Mouse (Mus musculus): ENCODE measurements around the gene Zfp654. TPM values are rescaled to one million over a fixed set of nuclear protein-coding genes. Genes with fewer than 3 reads are reported as not detected.

Gene Zfp654
- 2.4 and 3.3 TPM in 2 replicates for polyA plus RNA-seq (2015; fragmentation: Nextera tagmentation; extraction: Ambion mirVana)

DNA sequence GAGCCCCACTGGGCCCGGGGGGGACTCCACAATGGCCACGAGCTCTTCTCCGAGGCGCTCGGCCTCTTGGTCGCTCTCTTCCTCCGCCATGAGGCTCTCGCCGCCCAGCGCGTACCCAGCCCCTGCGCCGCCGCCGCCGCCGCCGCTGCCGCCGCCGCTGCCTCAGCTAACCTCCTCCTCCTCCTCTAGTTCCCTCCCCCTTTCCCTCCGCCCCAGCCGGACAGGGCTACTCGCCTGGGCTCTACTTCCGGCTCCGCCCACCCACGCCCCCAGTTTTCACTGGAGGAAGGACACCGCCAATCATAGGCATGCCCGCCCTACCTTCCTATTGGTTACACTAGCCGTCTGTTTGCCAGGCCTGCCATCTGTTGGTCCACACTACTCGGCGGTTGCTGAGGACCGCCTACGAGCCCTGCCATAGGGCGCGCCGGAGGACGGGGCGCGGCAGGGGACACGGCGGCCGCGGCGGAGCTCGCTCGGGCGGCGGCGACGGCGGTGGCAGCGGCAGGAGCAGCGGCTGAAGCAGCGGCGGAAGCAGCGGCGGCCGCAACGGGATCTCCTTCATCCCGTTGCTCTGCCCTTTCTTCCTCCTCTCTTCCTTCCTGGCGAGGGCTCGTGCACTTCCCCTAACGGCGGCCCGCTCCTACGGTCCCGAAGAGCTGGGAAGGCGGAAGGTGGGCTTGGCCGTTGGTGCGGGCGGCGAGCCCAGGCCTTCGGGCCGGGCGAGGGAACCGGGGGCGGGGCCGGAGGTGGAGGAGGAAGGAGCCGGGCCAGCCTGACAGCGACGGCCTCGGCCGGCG lies at the start of gene Zfp654, which contains the start of gene Cggbp1:
Gene Zfp654, minus strand, starts transcription at position 90 of the 800 bp plus-strand sequence.
Gene Cggbp1, plus strand, starts transcription at position 434 of the 800 bp plus-strand sequence.
- under 1% methylated on average over 66 of the region's 85 CpGs for WGBS (ENCODE audit: insufficient replicate concordance)
- H3K9me3 ChIP-seq (replicated peaks), result no peaks in the 10 kb centered on the region
- H3K36me3 ChIP-seq, result peaks cover 25% of the 10 kb centered on the region
- DNase-seq (peak; percentile 100), ATAC-seq (ENCODE audit: low read depth) (peak; percentile 99)
- H3K4me2 ChIP-seq, result peak within 1 kb of the TSS; percentile 90
- H3K9ac ChIP-seq, result peak within 1 kb of the TSS; percentile 96
- no peaks in the 10 kb centered on the region for H3K27me3 ChIP-seq
- H3K4me3 ChIP-seq (replicated peaks), result peak within 1 kb of the TSS; percentile 96
- H3K27ac ChIP-seq, result peak within 1 kb of the TSS; percentile 97
- peaks cover 26% of the 10 kb centered on the region for H3K4me1 ChIP-seq (replicated peaks)

DNA sequence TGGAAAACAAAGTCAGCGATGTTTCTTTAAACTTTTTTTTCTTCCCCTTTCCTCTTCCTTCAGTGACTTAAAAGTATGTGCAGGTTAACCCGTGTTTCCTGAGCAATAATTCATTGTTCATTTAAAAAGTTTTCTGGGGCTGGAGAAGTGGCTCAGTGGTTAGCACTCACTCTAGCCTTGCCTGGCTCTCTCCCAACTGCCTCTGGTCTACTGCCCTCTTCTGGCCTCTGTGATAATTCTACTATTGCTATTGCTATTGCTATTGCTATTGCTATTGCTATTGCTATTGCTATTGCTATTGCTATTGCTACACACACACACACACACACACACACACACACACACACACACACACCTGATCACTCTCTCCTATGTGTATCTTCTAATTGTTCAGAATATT lies 47.6 kb upstream of the Zfp654 start:
- Histone ChIP-seq H3K9me3 (replicated peaks) (no peaks in the 10 kb centered on the region), H3K27ac (no peak overlapping the region), H3K4me3 (replicated peaks) (no peak overlapping the region), H3K36me3 (no peaks in the 10 kb centered on the region), H3K4me1 (replicated peaks) (no peaks in the 10 kb centered on the region), H3K9ac (no peak overlapping the region), H3K27me3 (no peaks in the 10 kb centered on the region), H3K4me2 (no peak overlapping the region)
- no peak for DNase-seq
- no peak for ATAC-seq (ENCODE audit: low read depth)
- WGBS (ENCODE audit: insufficient replicate concordance), result 55% methylated on average over 2 of the region's 2 CpGs

DNA sequence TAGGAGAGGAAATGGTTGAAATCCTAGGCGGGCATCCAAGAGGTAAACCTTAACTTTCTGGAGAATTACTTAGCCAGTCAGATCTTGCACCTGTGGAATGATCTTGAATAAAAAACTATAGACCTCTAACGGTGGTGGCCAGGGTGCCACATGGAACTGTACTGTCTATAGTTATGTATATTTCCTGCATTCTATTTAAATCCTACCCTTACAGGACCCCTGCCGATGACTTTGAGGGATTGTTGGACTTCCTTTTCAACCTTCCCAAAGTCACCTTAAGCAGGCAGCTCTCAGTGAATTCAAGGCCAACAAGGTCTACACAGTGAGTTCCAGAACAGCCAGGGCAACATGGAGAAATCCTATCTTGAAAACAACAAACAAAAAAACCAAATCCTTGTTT lies 38.0 kb upstream of the Zfp654 start:
- Histone ChIP-seq H3K9me3 (replicated peaks) (0 out of 2 replicates have a peak, but pooled peaks cover 4% of the 10 kb centered on the region), H3K27me3 (no peaks in the 10 kb centered on the region), H3K9ac (no peak overlapping the region), H3K27ac (no peak overlapping the region), H3K4me2 (no peak overlapping the region), H3K4me1 (replicated peaks) (peaks cover under 1% of the 10 kb centered on the region; the same call in 1 of the 2 replicates), H3K4me3 (replicated peaks) (no peak overlapping the region), H3K36me3 (no peaks in the 10 kb centered on the region)
- DNase-seq (no peak), ATAC-seq (ENCODE audit: low read depth) (no peak)
- WGBS (ENCODE audit: insufficient replicate concordance), result 78% methylated on average over 3 of the region's 3 CpGs

DNA sequence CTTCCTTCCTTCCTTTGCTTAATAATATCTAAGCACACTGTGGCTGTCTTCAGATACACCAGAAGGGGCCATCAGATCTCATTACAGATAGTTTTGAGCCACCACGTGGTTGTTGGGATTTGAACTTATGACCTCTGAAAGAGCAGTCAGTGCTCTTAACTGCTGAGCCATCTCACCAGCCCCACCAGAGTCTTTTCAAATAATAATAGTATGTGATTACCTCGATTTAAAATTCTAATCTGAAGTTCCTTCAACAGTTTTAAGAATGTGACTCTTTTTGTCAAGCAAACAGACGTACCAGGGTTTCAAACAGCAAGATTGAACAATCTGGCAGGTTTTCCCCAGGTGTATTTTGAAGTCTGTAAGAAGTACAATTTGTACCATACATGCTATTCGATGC lies 34.1 kb upstream of the Zfp654 start:
- Histone ChIP-seq H3K4me1 (replicated peaks) (peaks cover 5% of the 10 kb centered on the region; the same call in 1 of the 2 replicates), H3K9ac (no peak overlapping the region), H3K9me3 (replicated peaks) (0 out of 2 replicates have a peak, but pooled peaks cover 4% of the 10 kb centered on the region), H3K27me3 (no peaks in the 10 kb centered on the region), H3K27ac (no peak overlapping the region), H3K36me3 (no peaks in the 10 kb centered on the region), H3K4me2 (no peak overlapping the region), H3K4me3 (replicated peaks) (no peak overlapping the region)
- no peak for ATAC-seq (ENCODE audit: low read depth)
- DNase-seq, result no peak
- 37% methylated on average over 4 of the region's 4 CpGs for WGBS (ENCODE audit: insufficient replicate concordance)

DNA sequence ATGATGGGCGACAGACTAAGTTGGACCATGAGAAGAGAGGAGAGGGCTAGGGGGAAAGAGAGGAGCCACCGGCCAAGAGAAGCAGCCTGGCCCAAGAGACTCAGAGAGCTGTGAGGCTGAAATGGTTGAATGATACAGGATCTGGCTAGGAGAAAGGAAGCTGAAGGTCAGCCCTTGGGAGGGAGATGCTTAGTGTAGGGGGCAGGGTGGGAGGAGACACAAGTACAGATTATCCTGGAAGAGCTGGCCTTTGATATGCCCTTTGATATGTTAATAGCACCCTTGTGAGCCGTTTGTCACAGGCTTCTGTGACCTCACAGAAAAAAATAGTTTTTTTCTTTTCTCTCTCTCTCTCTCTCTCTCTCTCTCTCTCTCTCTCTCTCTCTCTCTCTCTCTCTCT lies 33.7 kb upstream of the Zfp654 start:
- Histone ChIP-seq H3K9ac (no peak overlapping the region), H3K27me3 (no peaks in the 10 kb centered on the region), H3K4me3 (replicated peaks) (no peak overlapping the region), H3K4me2 (no peak overlapping the region), H3K4me1 (replicated peaks) (peaks cover 5% of the 10 kb centered on the region; the same call in 1 of the 2 replicates), H3K27ac (no peak overlapping the region), H3K36me3 (no peaks in the 10 kb centered on the region), H3K9me3 (replicated peaks) (0 out of 2 replicates have a peak, but pooled peaks cover 4% of the 10 kb centered on the region)
- no peak for ATAC-seq (ENCODE audit: low read depth)
- DNase-seq, result no peak
- WGBS (ENCODE audit: insufficient replicate concordance), result 46% methylated on average over 3 of the region's 3 CpGs

DNA sequence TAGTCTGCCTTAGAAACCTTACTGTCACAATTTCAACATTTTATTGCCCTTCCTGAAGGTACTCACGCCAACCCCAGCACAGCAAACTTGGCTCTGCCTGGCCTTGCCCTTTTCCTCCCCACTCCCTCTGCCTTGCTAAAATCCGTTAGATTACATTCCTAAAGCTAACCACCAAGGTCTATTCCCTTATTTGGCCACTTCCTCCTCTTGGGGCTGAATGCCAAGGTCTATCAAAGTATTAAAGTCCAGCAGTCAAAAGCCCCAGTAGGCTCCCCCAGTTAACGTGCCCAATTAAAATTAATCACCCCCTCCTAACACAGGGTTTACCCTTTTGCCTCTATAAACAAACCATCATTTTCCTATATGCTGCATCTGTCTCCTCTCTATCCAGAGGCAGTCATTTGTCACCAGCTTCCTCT lies 33.0 kb upstream of the Zfp654 start:
- no peak overlapping the region for H3K4me2 ChIP-seq
- H3K4me3 ChIP-seq (replicated peaks), result no peak overlapping the region
- ATAC-seq (ENCODE audit: low read depth) (no peak), DNase-seq (no peak)
- H3K9ac ChIP-seq, result no peak overlapping the region
- 9% methylated on average over 3 of the region's 3 CpGs for WGBS (ENCODE audit: insufficient replicate concordance)
- no peak overlapping the region for H3K27ac ChIP-seq
- H3K9me3 ChIP-seq (replicated peaks), result 0 out of 2 replicates have a peak, but pooled peaks cover 4% of the 10 kb centered on the region
- peaks cover 5% of the 10 kb centered on the region; the same call in 1 of the 2 replicates for H3K4me1 ChIP-seq (replicated peaks)
- H3K36me3 ChIP-seq, result no peaks in the 10 kb centered on the region
- H3K27me3 ChIP-seq, result no peaks in the 10 kb centered on the region

DNA sequence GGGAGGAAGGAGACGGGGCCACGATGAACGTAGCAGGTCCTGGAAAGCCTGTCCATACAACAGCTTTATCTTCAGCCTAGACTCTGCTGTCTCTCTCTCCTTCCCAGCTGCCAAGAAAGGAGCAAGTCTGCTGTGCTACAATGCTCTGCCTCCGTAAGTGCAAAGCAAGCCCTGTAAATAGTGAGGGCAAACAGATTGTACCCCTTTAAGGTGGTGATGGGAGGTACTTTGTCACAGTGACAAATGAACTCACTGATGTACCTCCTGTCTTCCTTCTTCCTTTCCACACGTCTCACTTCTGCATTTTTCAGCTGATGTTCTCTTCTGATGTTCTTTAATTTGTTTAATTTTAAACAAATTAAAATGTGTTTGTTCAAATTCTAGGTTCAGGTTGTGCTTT lies 32.4 kb upstream of the Zfp654 start:
- Histone ChIP-seq H3K4me2 (no peak overlapping the region), H3K9me3 (replicated peaks) (0 out of 2 replicates have a peak, but pooled peaks cover 3% of the 10 kb centered on the region), H3K36me3 (no peaks in the 10 kb centered on the region), H3K27me3 (no peaks in the 10 kb centered on the region), H3K4me1 (replicated peaks) (peaks cover 5% of the 10 kb centered on the region; the same call in 1 of the 2 replicates), H3K27ac (no peak overlapping the region), H3K9ac (no peak overlapping the region), H3K4me3 (replicated peaks) (no peak overlapping the region)
- ATAC-seq (ENCODE audit: low read depth) (no peak), DNase-seq (no peak)
- WGBS (ENCODE audit: insufficient replicate concordance), result 43% methylated on average over 5 of the region's 5 CpGs

DNA sequence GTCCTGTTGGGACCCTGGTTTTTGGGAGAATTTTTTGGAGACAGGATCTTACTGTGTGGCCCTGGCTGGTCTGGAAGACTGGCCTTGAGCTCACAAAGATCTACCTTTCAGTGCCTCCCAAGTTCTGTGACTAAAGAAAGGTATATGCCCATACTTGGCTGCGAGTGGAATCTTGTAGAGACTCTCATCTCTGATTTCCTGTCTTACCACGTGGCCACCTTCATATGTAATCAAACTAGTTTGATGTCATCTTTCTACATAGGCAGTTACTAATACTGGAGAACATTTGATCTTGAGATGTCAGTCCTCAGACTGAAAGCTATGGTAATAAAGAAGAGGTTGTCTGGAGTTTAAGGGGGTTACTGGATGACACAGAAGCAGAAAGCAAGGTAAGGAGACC lies 30.0 kb upstream of the Zfp654 start:
- Histone ChIP-seq H3K27ac (no peak overlapping the region), H3K9ac (no peak overlapping the region), H3K27me3 (no peaks in the 10 kb centered on the region), H3K4me2 (no peak overlapping the region), H3K9me3 (replicated peaks) (no peaks in the 10 kb centered on the region), H3K4me3 (replicated peaks) (no peak overlapping the region), H3K36me3 (no peaks in the 10 kb centered on the region), H3K4me1 (replicated peaks) (peaks cover 5% of the 10 kb centered on the region; the same call in 1 of the 2 replicates)
- ATAC-seq (ENCODE audit: low read depth) (no peak), DNase-seq (no peak)
- 38% methylated on average over 2 of the region's 2 CpGs for WGBS (ENCODE audit: insufficient replicate concordance)

DNA sequence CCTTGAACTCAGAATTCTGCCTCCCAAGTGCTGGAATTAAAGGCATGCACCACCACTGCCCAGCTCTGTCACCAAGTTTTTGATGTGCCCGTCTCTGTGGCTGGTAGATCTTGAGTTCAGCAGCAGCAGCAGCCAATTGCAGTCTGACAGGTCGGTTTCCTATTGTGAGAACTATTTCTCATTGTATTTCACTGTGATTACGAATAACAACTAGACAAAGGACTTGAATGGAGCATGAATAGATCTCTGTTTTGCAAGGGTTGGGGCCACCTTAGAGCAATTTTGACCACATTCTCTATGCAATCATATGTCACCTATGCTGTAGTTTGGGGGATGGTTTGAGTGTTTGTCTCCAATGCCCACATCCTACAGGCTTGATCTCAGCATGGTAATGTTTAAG lies 29.5 kb upstream of the Zfp654 start:
- 65% methylated on average over 3 of the region's 3 CpGs for WGBS (ENCODE audit: insufficient replicate concordance)
- no peak overlapping the region for H3K4me3 ChIP-seq (replicated peaks)
- peaks cover 5% of the 10 kb centered on the region; the same call in 1 of the 2 replicates for H3K4me1 ChIP-seq (replicated peaks)
- DNase-seq (no peak), ATAC-seq (ENCODE audit: low read depth) (no peak)
- no peak overlapping the region for H3K9ac ChIP-seq
- H3K9me3 ChIP-seq (replicated peaks), result no peaks in the 10 kb centered on the region
- no peak overlapping the region for H3K27ac ChIP-seq
- H3K36me3 ChIP-seq, result no peaks in the 10 kb centered on the region
- H3K4me2 ChIP-seq, result no peak overlapping the region
- no peaks in the 10 kb centered on the region for H3K27me3 ChIP-seq

DNA sequence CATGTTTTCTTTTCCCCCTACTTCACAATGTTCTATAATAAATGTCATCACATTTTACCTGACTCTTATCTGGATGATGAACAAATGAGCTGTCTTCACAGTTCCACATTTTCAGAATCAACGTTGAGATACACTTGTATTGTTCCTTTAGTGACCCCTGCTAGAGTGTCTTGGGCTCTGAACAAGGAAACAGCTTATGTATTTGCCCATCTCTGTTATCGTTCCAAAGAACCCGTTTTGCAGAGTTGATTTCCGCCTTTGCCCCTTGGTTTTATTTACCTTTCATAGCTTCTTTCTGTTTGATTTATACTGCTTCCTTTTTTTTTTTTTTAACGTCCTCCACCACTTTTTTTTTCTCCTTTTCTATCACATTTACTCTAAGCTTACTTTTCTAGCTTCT lies 28.3 kb upstream of the Zfp654 start:
- no peak overlapping the region for H3K9ac ChIP-seq
- no peaks in the 10 kb centered on the region for H3K9me3 ChIP-seq (replicated peaks)
- no peaks in the 10 kb centered on the region for H3K27me3 ChIP-seq
- peaks cover 5% of the 10 kb centered on the region; the same call in 1 of the 2 replicates for H3K4me1 ChIP-seq (replicated peaks)
- 49% methylated on average over 5 of the region's 5 CpGs for WGBS (ENCODE audit: insufficient replicate concordance)
- no peak for ATAC-seq (ENCODE audit: low read depth)
- H3K4me3 ChIP-seq (replicated peaks), result no peak overlapping the region
- DNase-seq, result no peak
- H3K27ac ChIP-seq, result no peak overlapping the region
- no peaks in the 10 kb centered on the region for H3K36me3 ChIP-seq
- no peak overlapping the region for H3K4me2 ChIP-seq

DNA sequence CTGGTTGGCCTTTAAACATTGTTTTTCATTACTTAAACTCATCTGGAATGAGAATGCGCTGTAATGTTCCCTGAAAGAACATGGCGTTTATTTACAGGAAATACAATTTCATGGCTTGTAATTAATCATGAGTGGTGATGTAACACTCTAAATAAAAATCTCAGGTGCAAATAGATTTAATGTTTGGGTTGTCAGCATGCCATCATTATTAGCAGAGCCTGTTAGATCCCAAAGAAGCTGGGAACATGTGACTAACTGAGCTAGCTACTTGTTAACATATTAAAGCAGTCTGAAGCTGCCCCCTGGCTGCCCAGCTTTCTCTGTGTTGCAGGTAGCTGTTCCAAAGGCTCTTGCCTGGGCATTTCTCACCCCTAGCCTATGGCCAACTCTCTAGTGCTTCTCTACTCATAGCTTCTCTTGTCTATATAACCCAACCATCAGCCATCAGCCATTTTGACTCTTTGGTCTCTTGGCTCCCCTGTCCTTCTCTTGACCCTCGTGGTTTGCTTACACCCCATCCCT lies 27.2 kb upstream of the Zfp654 start:
- Histone ChIP-seq H3K9me3 (replicated peaks) (no peaks in the 10 kb centered on the region), H3K4me3 (replicated peaks) (no peak overlapping the region), H3K27me3 (no peaks in the 10 kb centered on the region), H3K4me1 (replicated peaks) (peaks cover 3% of the 10 kb centered on the region; the same call in 1 of the 2 replicates), H3K27ac (no peak overlapping the region), H3K36me3 (no peaks in the 10 kb centered on the region), H3K9ac (no peak overlapping the region), H3K4me2 (no peak overlapping the region)
- 70% methylated on average over 3 of the region's 3 CpGs for WGBS (ENCODE audit: insufficient replicate concordance)
- ATAC-seq (ENCODE audit: low read depth) (no peak), DNase-seq (no peak)

Measured in liver, embryonic 13.5 days (tissue).